Mouse (Mus musculus): ENCODE results near the gene Lgals4.

Lgals4 gene

GRCm38 (mm10) chr7:28808221-28808941, 25.3 kb upstream of the Lgals4 start, which contains the start of gene Hnrnpl:
Gene Hnrnpl, plus strand, starts transcription at chr7:28808541.
- peak; percentile 93 for DNase-seq (ENCODE audit: low read depth)

DNA sequence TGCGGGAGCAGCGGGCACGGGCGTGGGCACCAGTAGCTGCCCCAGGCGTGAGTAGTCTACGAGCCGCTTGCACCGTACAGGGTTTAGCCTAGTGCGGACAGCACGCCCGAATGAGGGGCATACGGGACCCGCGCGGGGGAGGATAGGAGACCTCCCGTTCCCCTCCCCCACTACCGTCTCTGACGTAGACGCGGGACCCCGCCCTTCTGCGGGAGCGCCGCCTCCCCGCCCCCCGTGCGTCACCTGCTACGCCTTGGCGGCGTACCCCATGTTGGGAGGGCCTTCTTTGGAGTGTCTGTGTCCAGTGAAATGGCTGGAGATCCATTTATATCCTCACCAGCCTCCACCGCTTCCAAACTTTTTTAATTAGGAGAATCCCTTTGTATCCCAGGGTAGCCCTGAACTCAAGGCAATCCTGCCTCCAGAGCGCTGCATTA, 24.7 kb upstream of the Lgals4 start:
- peak; percentile 97 for DNase-seq (ENCODE audit: low read depth)

DNA sequence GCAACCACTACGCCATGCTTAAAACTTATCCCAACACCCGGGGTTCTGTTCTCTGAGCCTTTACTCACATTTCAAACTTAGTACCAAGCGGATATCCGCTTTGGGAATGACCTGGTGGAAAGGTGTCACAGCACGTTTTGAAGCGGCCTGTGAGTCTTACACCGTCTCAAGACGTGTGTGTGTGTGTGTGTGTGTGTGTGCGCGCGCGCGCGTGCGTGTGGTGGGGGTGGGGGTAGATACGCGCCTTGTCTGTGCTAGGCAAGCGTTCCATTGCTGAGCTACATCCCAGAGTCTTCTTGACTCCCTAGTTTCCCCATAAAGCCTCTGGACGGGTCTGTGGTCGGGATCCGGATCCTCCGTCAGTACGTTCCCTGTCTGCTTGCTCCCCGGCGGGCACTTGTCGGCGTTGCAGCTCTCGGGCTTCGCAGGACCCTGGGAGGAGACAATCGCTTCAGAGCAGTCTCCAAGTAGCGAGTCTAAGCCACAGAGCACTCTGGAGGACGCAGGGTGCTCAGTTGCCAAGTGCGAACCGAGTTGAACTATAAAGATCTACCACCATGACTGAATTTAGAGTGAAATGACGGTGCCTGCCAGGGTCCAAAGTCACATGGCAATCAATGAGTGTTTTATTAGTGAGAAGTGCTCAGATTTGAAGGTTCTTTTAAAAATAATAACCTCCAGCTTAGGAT, 24.1 kb upstream of the Lgals4 start:
- peak; percentile 93 for DNase-seq (ENCODE audit: low read depth)

DNA sequence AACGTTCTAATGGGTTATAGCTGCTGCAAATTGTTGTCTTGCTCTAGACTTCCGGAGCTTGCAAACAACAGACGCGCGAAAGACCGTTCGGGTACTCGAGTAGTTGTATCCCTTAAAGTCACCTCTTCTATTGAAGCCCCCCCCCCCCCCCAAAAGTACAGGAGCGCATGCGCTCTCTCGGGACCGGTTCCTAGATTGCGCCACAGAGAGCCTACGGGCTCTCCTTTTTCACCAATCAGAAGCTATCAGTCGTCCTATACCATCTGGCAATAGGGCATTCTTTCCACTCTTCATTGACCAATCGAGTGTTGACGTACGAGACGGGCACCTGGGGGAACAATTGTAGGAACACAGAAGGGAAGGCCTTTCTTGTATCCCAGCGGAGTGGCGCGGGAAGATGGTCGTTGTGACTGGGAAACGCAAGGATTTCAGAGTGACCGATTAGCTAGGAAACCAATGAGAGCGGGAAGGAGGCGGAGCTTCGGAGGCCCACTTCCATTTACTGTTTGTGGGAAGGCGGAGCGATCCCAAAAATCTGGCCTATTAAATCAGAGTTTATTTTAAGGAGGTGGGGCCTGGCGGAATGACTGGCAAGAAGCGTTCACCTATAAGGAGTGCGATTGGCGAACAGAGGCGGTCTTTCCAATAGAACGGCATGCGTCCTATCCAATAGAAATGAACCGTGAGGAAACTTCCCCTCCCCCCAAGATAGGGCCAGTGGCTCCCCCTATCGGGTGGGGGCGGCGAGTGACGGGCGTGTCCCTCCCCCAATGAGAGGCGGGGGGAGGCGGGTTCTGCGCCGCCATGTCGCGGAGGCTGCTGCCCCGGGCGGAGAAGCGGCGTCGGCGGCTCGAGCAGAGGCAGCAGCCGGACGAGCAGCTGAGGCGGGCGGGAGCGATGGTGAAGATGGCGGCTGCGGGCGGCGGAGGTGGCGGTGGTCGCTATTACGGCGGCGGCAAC, 23.3 kb upstream of the Lgals4 start:
- DNase-seq (ENCODE audit: low read depth), result peak; percentile 99

GRCm38 (mm10) chr7:28811228-28811627, 22.4 kb upstream of the Lgals4 start:
- DNase-seq (ENCODE audit: low read depth), result peak; percentile 95

GRCm38 (mm10) chr7:28811640-28812275, 21.9 kb upstream of the Lgals4 start:
- DNase-seq (ENCODE audit: low read depth), result peak; percentile 51

GRCm38 (mm10) chr7:28812436-28812835, 21.2 kb upstream of the Lgals4 start:
- DNase-seq (ENCODE audit: low read depth), result peak; percentile 52

DNA sequence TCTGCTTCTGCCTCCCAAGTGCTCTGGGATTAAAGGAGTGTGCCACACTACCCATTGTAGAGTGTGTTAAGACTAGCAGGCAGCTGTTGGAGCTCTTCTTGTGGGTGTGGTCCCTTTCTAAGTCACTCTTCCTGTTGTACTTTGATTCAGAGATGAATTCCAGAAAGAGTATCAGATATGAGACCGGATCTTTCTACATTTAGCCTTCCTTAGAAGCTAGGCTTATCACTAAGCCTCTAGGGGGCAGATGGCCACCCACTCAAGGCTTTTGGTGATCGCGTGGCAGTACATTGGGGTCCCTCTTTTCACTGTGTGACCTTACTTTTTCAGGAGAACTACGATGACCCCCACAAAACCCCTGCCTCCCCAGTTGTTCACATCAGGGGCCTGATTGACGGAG, 20.7 kb upstream of the Lgals4 start:
- DNase-seq (ENCODE audit: low read depth), result peak; percentile 62

DNA sequence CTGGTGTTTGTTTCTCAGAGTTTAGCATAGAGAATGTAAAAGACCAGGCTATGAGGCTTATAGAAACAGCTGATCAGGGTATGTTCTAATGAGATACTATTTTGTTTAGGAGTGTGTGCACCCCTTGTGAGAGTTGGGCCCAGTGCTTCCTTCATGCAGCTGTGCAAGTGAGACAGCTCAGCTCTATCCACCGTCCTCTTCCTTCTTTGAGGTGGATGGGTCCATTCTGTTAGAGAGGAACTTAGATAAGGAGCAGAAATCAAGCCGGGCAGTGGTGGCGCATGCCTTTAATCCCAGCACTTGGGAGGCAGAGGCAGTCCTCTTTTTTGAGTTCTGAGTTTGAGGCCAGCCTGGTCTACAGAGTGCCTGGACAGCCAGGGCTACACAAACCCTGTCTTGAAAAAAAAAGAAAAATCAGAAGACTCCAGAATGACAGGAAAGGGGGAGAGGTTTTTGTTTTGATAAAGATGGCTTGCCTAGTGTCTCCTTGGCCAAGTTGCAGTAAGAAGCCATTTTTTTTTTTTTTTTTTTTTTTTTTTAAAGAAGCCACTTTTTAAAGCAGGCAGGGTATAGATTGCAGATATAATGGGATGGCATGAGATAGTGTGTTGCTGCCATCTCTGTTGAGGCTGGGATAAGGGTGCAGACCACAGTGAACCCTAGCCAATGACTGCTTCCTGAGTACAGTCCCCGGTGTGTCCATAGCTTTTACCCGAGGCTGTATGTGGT, 19.2 kb upstream of the Lgals4 start:
- peak; percentile 14 for DNase-seq (ENCODE audit: low read depth)

DNA sequence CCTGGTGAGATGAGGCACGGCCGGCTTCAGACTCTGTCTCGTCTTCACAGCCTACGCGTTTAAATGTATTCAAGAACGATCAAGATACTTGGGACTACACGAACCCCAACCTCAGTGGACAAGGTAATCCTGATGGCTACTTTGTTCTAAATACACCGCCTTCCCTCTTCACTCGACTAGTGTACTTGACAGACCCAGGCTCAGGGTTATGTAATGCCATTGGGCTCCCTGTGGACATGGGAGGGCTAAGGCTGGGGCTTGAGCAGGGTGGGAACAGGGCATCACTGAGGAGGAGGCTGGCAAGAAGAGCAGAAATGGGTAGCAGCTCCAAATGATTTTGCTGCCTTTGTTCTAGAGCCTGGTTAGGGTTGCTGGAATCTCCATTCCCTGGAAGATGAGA, 18.4 kb upstream of the Lgals4 start:
- DNase-seq (ENCODE audit: low read depth), result peak; percentile 8

DNA sequence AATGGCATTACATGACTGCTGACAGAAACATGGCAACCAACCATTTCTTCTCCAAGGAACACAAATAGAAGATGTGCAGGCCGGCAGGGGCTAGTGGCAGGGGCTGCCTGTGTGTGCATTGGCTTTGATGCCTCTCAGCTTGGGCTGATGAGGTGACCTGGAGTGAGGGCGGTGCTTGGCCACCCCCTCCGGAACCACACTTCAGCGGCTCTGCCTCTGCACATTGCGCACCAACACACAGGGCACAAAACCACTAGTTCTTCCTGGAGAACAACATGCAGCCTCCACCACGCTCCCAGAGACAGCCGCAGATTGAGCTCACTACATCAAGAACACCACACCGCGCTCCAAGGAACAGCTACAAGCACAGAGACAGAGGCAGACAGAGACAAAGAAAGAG, 17.5 kb upstream of the Lgals4 start:
- DNase-seq (ENCODE audit: low read depth), result peak; percentile 36

- DNase-seq (ENCODE audit: low read depth), result peak; percentile 25
Measured at GRCm38 (mm10) chr7:28816920-28817319, 16.7 kb upstream of the Lgals4 start.

DNA sequence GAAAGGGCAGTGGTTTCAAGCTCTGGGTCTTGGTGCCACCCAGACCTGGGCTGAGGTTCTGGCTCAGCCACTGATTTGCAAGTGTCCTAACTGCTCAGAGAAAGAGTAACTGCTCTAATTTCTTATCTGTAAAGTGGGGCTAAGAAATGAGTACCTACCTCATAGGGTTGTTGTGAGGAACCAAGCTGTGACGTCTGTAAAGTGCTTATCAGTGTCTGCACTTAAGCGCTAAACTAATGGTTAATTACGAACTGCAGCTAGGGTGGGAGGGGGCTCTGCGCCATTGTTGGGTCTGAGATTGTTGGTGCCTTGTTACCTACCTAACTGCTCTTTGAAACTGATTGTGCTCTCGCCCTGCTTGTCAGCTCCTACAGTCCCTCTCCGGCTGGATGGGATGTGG, 16.1 kb upstream of the Lgals4 start:
- peak; percentile 31 for DNase-seq (ENCODE audit: low read depth)

DNA sequence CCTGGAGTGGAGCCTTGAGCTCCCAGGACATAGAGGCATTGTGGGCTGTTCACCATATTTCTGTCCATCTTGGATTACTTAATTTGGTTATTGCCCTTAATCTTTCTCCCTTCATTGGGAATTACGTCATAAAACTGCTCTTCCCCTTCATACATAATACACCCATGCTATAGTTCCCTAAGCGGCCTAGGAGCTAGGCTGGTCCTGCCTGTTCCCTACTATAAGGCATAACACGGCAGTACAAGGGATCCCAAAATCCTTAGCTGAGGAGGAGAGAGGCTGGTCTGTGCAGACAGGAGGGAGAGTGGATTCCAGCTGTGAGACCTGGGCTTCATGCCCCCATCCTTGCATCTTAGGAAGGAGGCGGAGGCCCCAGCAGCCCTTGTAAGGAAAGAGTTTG, 15.7 kb upstream of the Lgals4 start:
- DNase-seq (ENCODE audit: low read depth), result no peak

DNA sequence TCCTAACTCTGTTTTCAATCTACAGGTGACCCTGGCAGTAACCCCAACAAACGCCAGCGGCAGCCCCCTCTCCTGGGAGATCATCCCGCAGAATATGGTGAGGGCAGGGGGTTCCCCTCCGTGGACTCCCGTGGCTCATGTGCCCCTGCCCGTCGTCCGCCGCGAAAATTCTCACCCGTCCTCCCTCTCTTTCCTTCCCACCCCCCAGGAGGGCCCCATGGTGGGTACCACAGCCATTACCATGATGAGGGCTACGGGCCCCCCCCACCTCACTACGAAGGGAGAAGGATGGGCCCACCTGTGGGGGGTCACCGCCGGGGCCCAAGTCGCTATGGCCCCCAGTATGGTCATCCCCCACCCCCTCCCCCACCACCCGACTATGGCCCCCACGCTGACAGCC, 15.2 kb upstream of the Lgals4 start:
- DNase-seq (ENCODE audit: low read depth), result no peak

DNA sequence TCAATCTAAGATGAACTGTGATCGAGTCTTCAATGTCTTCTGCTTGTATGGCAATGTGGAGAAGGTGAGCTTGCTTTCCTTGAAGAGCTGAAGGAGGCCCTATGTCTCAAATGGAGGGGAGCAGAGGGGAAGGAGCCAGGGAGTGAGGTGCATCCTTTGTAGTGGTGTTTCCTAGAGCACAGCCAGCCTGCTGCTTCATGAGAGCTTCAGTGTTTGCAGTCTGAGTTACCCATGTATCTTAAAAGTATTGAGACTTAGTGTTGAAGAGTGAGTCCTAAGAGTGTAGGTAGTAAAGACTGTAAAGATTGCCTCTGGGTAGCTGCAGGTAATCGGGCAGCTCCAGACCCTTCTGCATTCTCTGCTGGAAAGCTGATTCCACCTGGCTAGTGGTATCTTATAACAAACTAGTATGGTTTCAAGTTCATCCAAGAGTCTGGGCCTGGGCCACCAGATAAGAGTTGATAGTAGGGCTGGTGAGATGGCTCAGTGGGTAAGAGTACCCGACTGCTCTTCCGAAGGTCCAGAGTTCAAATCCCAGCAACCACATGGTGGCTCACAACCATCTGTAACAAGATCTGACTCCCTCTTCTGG, 14.7 kb upstream of the Lgals4 start:
- peak; percentile 23 for DNase-seq (ENCODE audit: low read depth)

DNA sequence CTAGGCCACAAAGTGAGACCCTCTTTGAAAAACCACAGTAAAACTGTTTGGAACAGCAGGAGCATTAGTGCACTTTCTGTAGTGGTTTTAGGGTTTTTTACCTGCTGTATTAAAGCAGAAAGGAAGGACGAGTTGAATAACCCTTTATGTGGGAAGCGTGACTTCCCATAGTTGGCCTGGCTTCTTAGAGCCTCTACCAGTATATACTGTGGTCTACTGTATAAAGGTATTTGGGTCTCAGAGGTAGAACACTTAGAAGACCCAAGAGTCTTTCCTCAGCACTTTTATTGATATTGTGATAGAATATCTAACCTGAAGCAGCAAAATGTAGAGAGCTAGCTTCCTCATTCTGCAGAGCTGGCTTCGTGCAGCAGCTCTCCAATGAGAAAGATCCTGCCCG, 14.1 kb upstream of the Lgals4 start:
- DNase-seq (ENCODE audit: low read depth), result peak; percentile 22

GRCm38 (mm10) chr7:28820358-28821260, 13.0 kb upstream of the Lgals4 start:
- peak; percentile 62 for DNase-seq (ENCODE audit: low read depth)

DNA sequence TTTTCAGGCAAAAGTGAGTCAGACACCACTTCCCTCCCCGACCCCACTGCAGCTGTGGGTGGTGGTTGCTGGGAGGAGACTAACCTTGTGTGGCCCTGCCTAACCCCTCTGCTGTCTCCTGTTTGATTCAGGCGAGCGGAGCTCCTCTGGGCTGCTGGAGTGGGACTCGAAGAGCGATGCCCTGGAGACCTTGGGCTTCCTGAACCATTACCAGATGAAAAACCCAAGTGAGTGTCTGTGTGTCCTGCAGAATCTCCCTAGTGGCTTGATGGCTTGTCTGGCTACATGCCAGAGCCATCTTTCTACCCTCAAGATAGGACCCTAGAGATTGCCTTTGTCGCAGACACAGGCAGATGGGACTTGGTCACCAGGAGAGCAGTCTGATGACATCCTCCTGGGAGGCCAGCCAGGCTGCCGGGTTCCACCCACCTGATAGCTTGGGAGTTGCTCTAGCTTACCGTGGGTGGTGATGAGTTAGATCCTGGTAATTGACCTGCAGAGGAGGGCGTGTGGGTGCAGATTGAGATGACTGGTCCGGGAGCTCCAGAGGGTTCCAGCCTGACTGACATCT, 12.3 kb upstream of the Lgals4 start:
- peak; percentile 73 for DNase-seq (ENCODE audit: low read depth)
